Mouse (Mus musculus): ENCODE measurements around the gene Adh5. TPM values are rescaled to one million over a fixed set of nuclear protein-coding genes. Genes with fewer than 3 reads are reported as not detected.
A peak's percentile ranks its signal among the peaks of the same experiment; 100 is the strongest.

Gene Adh5
- total and polyA plus RNA-seq, 3 experiments, result 128 to 351 (median 187) TPM

DNA sequence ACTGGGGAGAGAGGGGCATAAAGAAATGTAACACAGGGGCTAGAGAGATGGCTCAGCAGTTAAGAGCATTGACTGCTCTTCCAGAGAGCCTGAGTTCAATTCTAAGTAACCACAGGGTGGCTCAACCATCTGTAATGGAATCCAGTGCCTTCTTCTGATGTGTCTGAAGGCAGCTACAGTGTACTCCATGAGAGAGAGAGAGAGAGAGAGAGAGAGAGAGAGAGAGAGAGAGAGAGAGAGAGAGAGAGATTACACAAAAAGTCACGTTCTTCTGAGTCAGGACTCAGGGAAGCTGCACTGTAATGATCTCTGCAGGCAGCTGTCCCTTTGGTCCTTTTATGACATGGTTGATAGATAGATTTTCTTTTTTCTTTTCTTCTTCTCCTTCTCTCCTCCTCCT is 51.7 kb downstream of the Adh5 start (continued):
- TF ChIP-seq RCOR1 (IDR thresholded peaks at IDR 0.05; ENCODE audit: low read depth, low read length), result 0 out of 2 replicates have a peak, but pooled peaks have one; percentile 10

DNA sequence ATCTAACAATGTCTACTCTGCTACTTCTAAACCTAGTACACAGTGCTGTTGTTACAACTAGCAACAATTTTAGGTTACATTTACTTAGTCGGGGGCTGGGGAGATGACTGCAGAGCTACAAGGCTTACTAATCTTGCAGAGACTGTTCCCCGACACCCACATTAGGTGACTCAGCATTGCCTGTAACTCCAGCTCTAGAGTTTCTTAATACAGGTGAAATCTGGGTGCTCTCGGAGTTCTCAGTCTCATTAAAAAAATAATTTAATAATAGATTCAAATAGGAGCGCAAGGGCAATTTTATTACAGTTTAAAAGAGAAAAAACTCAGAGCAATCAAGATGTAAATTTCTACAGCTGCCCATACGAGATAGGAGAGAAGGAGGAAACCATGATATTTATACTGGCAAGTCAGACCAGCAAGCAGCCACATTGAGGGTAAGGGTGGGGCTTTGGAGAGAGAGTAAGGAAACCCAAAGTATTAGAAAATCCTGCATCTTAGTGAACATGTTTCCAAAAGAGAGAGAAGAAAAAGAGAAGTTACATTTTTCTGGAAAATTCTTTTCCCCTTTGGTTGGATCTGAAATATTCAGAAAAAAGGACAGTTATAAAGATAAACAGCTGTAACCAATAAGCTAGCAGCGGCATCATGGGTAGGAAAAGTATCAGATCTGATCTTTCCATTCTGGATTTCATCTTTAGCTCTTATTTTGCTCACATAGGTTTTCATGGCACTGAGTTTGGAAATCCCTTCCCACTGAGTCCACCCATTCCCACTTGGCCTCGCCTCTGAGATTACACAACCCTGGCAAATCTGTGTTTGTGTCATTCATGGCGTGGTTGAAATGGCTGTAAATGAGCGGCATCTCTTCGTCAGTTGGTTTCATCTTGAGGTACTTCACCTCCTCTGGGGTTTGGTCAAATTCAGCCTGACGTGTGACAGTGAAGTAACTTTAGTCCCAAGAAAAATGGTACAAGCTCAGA is 52.6 kb downstream of the Adh5 start:
- TF ChIP-seq CTCF (IDR thresholded peaks at IDR 0.05 in 2 of 3, conservative IDR thresholded peaks at IDR 0.05 in 1 of 3; ENCODE audit: control insufficient read depth in 1 of 3, insufficient read depth in 1 of 3, low read depth in 2 of 3, low read length in 3 of 3, poor library complexity in 1 of 3, severe bottlenecking in 1 of 3), result no peak
- 0 out of 2 replicates have a peak, but pooled peaks have one; percentile 33 for TF ChIP-seq MAFK (IDR thresholded peaks at IDR 0.05; ENCODE audit: borderline replicate concordance, low read depth, low read length)
- TF ChIP-seq MYC (IDR thresholded peaks at IDR 0.05; ENCODE audit: low read depth, low read length), result peak; percentile 83
- TF ChIP-seq RCOR1 (IDR thresholded peaks at IDR 0.05; ENCODE audit: low read depth, low read length), result peak; percentile 80; the same call in 1 of the 2 replicates
- no peak for TF ChIP-seq USF2 (IDR thresholded peaks at IDR 0.05; ENCODE audit: borderline replicate concordance in 1 of 2, insufficient read depth in 1 of 2, low read depth in 1 of 2, low read length in 2 of 2)
- peak; percentile 87 for TF ChIP-seq ETS1 (IDR thresholded peaks at IDR 0.05; ENCODE audit: low read depth, low read length)
- TF ChIP-seq HCFC1 (IDR thresholded peaks at IDR 0.05; ENCODE audit: low read depth, low read length), result peak; percentile 41; the same call in 1 of the 2 replicates
- peak; percentile 39 for TF ChIP-seq MYB (IDR thresholded peaks at IDR 0.05; ENCODE audit: low read depth, low read length)
- TF ChIP-seq GABPA (IDR thresholded peaks at IDR 0.05; ENCODE audit: low read depth, low read length), result no peak
- peak; percentile 90 to 91 for TF ChIP-seq EP300 (IDR thresholded peaks at IDR 0.05; ENCODE audit: low read depth in 1 of 2, low read length in 2 of 2)
- TF ChIP-seq SIN3A (IDR thresholded peaks at IDR 0.05; ENCODE audit: low read length), result peak; percentile 66; the same call in 1 of the 2 replicates
- TF ChIP-seq ZKSCAN1 (IDR thresholded peaks at IDR 0.05; ENCODE audit: low read depth, low read length), result no peak
- peak; percentile 87 for TF ChIP-seq MAZ (IDR thresholded peaks at IDR 0.05; ENCODE audit: low read depth, low read length)
- TF ChIP-seq ZC3H11A (IDR thresholded peaks at IDR 0.05; ENCODE audit: low read depth, low read length), result no peak
- TF ChIP-seq GATA1 (IDR thresholded peaks at IDR 0.05; ENCODE audit: low read depth, low read length), result peak; percentile 93
- TF ChIP-seq POLR2AphosphoS5 (IDR thresholded peaks at IDR 0.05; ENCODE audit: borderline replicate concordance, low read depth, low read length), result no peak
- no peak for TF ChIP-seq CHD1 (IDR thresholded peaks at IDR 0.05; ENCODE audit: low read depth, low read length)
- 0 out of 2 replicates have a peak, but pooled peaks have one; percentile 17 for TF ChIP-seq MXI1 (IDR thresholded peaks at IDR 0.05; ENCODE audit: low read depth, low read length)
- peak; percentile 89 for TF ChIP-seq ZNF384 (IDR thresholded peaks at IDR 0.05; ENCODE audit: low read depth, low read length)
- TF ChIP-seq UBTF (IDR thresholded peaks at IDR 0.05; ENCODE audit: borderline replicate concordance, insufficient read depth, low read depth, low read length), result no peak
- peak; percentile 95 for TF ChIP-seq TCF12 (IDR thresholded peaks at IDR 0.05; ENCODE audit: low read depth, low read length)
- TF ChIP-seq POLR2A (IDR thresholded peaks at IDR 0.05; ENCODE audit: control insufficient read depth in 1 of 2, insufficient read depth in 1 of 2, low read depth in 1 of 2, low read length in 2 of 2, poor library complexity in 1 of 2), result no peak
- TF ChIP-seq TAL1 (IDR thresholded peaks at IDR 0.05; ENCODE audit: low read length), result peak; percentile 88
- H3K9ac ChIP-seq (ENCODE audit: control insufficient read depth, low read depth, low read length, poor library complexity, severe bottlenecking), result peak overlapping the region; percentile 60
- H3K27ac ChIP-seq (ENCODE audit: control insufficient read depth, low read depth, low read length), result peak overlapping the region; percentile 92
- H3K79me2 ChIP-seq (ENCODE audit: control insufficient read depth, insufficient read depth, low read length, poor library complexity), result no peaks in the 10 kb centered on the region
- peak; percentile 87 for DNase-seq (ENCODE audit: low read depth, low spot score)
- H3K4me3 ChIP-seq (ENCODE audit: control insufficient read depth in 1 of 2, insufficient read depth in 1 of 2, low read depth in 2 of 2, low read length in 2 of 2), result peak overlapping the region; percentile 20 to 40
- H3K9me3 ChIP-seq (replicated peaks; ENCODE audit: insufficient read depth, low read length), result no peaks in the 10 kb centered on the region
- peaks cover 7 to 12% of the 10 kb centered on the region in 2 experiments; a peak in 3 of 4 replicates for H3K4me1 ChIP-seq (ENCODE audit: control insufficient read depth in 1 of 2, insufficient read depth in 2 of 2, low read length in 2 of 2)
- H3K36me3 ChIP-seq (ENCODE audit: control insufficient read depth in 1 of 2, insufficient read depth in 2 of 2, low read length in 2 of 2), result peaks cover 0 to 15% of the 10 kb centered on the region in 2 experiments; a peak in 2 of 4 replicates
- H3K27me3 ChIP-seq (ENCODE audit: control insufficient read depth in 1 of 2, insufficient read depth in 2 of 2, low read length in 2 of 2), result no peaks in the 10 kb centered on the region
